Mouse (Mus musculus) intestine, postnatal 0 days (tissue): ENCODE results near the gene Phtf2. TPM values are rescaled to one million over a fixed set of nuclear protein-coding genes. Genes with fewer than 3 reads are reported as not detected.

Experiments used
- ATAC-seq: fragments of 200-750 bp; cut with Nextera tagmentation; 2 replicates; pipeline ENCODE4 v1.8.0; 2017; ENCODE audit warnings: mild to moderate bottlenecking, moderate TSS enrichment, moderate library complexity
- H3K27ac ChIP-seq: fragments of 300-500 bp; sonication (generic); 2 replicates; pipeline ENCODE4 v1.5.1; 2014; ENCODE audit warnings: mild to moderate bottlenecking, low read depth, low read length, moderate library complexity
- H3K27me3 ChIP-seq: fragments of 300-500 bp; sonication (generic); replicated peaks from 2 replicates; pipeline ENCODE4 v1.6.1; 2014; ENCODE audit warnings: low read length, mixed read lengths; ENCODE audit not compliant: control insufficient read depth, insufficient read depth
- H3K36me3 ChIP-seq: fragments of 300-500 bp; sonication (generic); 2 replicates; pipeline ENCODE4 v1.6.1; 2014; ENCODE audit warnings: mild to moderate bottlenecking, moderate library complexity; ENCODE audit not compliant: control insufficient read depth, insufficient read depth
- H3K4me1 ChIP-seq: fragments of 300-500 bp; sonication (generic); replicated peaks from 2 replicates; pipeline ENCODE4 v1.6.1; 2014; ENCODE audit warnings: antibody characterized with exemption, low read length, mixed read lengths; ENCODE audit not compliant: control insufficient read depth, insufficient read depth
- H3K4me2 ChIP-seq: fragments of 300-500 bp; sonication (generic); replicated peaks from 2 replicates; pipeline ENCODE4 v1.6.1; 2014; ENCODE audit warnings: low read depth, mild to moderate bottlenecking, moderate library complexity
- H3K4me3 ChIP-seq: fragments of 300-500 bp; sonication (generic); 2 replicates; pipeline ENCODE4 v1.5.1; 2014; ENCODE audit warnings: low read depth, low read length
- H3K9ac ChIP-seq: fragments of 300-500 bp; sonication (generic); 2 replicates; pipeline ENCODE4 v1.6.1; 2014; ENCODE audit warnings: mild to moderate bottlenecking, low read depth, low read length
- H3K9me3 ChIP-seq: fragments of 300-500 bp; sonication (generic); 2 replicates; pipeline ENCODE4 v1.6.1; 2016; ENCODE audit warnings: mixed run types; ENCODE audit not compliant: control insufficient read depth
- CTCF ChIP-seq: sonication (generic); IDR thresholded peaks from 2 replicates; pipeline ENCODE4 v1.5.1; 2016; ENCODE audit warnings: low read depth, mild to moderate bottlenecking, control low read depth, antibody characterized with exemption, moderate library complexity
- whole genome bisulfite sequencing: fragments of 180-500 bp; shearing (Covaris S2); extraction: QIAGEN DNeasy Blood & Tissue Kit; methylation state at CpG from one replicate; pipeline ENCODE4 v1.1.7; 2014; 5-methylcytosine and 5-hydroxymethylcytosine counted together
- polyA plus RNA-seq: library from polyadenylated mRNA; unstranded; fragments of >200 nt; fragmentation: Nextera tagmentation; extraction: Ambion mirVana; gene quantifications from 2 replicates; pipeline ENCODE4 v1.2.1, GENCODE M21; 2015

Gene Phtf2
- polyA plus RNA-seq, 1 experiment from 2014 or later: 2.3 TPM

GRCm38 (mm10) chr5:20831433-20831832 lies 50.5 kb downstream of the Phtf2 start:
- H3K36me3 ChIP-seq: no peaks in the 10 kb centered on the region
- no peak for TF ChIP-seq CTCF
- H3K27ac ChIP-seq: no peak overlapping the region
- no peak for ATAC-seq
- no peaks in the 10 kb centered on the region for H3K27me3 ChIP-seq
- WGBS: 82% methylated on average over 2 of the region's 2 CpGs
- H3K9ac ChIP-seq: no peak overlapping the region
- H3K9me3 ChIP-seq: no peaks in the 10 kb centered on the region
- no peaks in the 10 kb centered on the region for H3K4me1 ChIP-seq
- H3K4me3 ChIP-seq: no peak overlapping the region
- H3K4me2 ChIP-seq: no peak overlapping the region

GRCm38 (mm10) chr5:20830717-20831116 lies 51.2 kb downstream of the Phtf2 start:
- Histone ChIP-seq H3K36me3 (no peaks in the 10 kb centered on the region), H3K4me1 (no peaks in the 10 kb centered on the region), H3K9me3 (no peaks in the 10 kb centered on the region), H3K4me3 (no peak overlapping the region), H3K27ac (no peak overlapping the region), H3K4me2 (no peak overlapping the region), H3K27me3 (no peaks in the 10 kb centered on the region), H3K9ac (no peak overlapping the region)
- no peak for TF ChIP-seq CTCF
- ATAC-seq: no peak
- 49% methylated on average over 1 of the region's 1 CpGs for WGBS

DNA sequence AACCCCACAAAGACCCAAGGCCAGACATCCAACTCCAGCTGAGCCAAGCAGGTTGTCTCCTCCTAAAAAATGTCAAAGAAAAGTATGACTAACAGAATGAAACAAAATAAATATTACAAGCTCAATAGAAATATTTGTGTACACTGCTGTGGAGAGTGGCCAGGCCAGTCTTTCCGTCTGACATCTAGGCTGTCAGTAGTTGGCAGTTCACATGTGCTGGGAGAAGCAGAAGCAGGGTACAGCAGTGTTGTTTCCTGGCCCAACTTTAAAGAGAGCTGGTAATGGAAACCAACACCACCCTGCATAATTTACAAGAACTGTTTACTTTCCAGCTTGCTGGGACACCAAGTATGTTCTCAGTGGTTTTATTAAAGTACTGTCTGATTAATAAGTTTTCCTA lies 60.3 kb downstream of the Phtf2 start:
- Histone ChIP-seq H3K4me2 (no peak overlapping the region), H3K36me3 (no peaks in the 10 kb centered on the region), H3K4me1 (no peaks in the 10 kb centered on the region), H3K4me3 (no peak overlapping the region), H3K27me3 (no peaks in the 10 kb centered on the region), H3K9me3 (no peaks in the 10 kb centered on the region), H3K9ac (no peak overlapping the region), H3K27ac (no peak overlapping the region)
- no peak for TF ChIP-seq CTCF
- ATAC-seq: no peak
- 64% methylated on average over 1 of the region's 1 CpGs for WGBS

DNA sequence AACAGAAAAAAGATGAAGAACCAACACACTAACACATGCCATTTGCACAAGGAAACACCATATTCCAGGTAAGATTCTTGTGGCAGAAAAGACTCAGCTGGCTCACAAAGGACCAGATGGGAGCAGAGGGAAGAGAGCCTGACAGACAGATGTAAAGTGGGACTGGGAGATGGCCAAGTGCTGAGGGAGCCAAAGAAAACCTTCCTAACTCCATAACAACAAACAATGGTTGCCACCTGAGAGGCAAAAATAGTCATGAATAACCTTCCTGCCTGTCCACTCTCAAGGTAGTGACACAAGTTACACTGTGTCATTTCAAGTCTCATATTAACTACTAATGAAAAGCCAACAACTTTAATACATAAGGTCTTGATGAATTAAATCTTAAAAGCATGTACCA lies 60.8 kb downstream of the Phtf2 start:
- TF ChIP-seq CTCF: no peak
- Histone ChIP-seq H3K27me3 (no peaks in the 10 kb centered on the region), H3K4me2 (no peak overlapping the region), H3K9ac (no peak overlapping the region), H3K27ac (no peak overlapping the region), H3K36me3 (no peaks in the 10 kb centered on the region), H3K9me3 (no peaks in the 10 kb centered on the region), H3K4me3 (no peak overlapping the region), H3K4me1 (no peaks in the 10 kb centered on the region)
- ATAC-seq: no peak

DNA sequence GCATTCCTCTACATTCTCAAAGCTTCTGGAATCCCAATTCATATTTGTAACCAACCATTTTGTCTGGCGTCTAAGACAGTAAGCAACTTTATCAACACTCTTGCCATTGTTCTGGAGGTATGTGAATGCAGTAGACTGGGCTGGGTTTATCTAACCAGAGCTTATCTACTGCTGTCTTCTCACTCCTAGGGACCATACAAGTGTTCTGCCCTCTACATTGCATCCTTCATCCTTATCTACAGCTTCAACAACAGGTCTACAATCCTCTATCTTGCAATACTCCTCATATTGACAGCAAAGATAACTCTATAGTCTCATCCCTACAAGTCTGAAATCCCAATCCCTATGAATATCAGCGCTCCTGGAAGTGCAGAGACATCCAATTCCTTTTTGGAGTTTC lies 66.8 kb downstream of the Phtf2 start:
- H3K4me2 ChIP-seq: no peak overlapping the region
- WGBS: 83% methylated on average over 2 of the region's 2 CpGs
- H3K27me3 ChIP-seq: no peaks in the 10 kb centered on the region
- H3K9me3 ChIP-seq: no peaks in the 10 kb centered on the region
- H3K4me1 ChIP-seq: no peaks in the 10 kb centered on the region
- no peak for ATAC-seq
- TF ChIP-seq CTCF: no peak
- H3K4me3 ChIP-seq: no peak overlapping the region
- H3K9ac ChIP-seq: no peak overlapping the region
- no peaks in the 10 kb centered on the region for H3K36me3 ChIP-seq
- H3K27ac ChIP-seq: no peak overlapping the region

GRCm38 (mm10) chr5:20810449-20810848 lies 71.5 kb downstream of the Phtf2 start:
- no peaks in the 10 kb centered on the region for H3K4me1 ChIP-seq
- no peak overlapping the region for H3K4me2 ChIP-seq
- TF ChIP-seq CTCF: no peak
- H3K27me3 ChIP-seq: no peaks in the 10 kb centered on the region
- H3K4me3 ChIP-seq: no peak overlapping the region
- 90% methylated on average over 6 of the region's 6 CpGs for WGBS
- no peak overlapping the region for H3K9ac ChIP-seq
- no peak for ATAC-seq
- no peaks in the 10 kb centered on the region for H3K9me3 ChIP-seq
- H3K27ac ChIP-seq: no peak overlapping the region
- no peaks in the 10 kb centered on the region for H3K36me3 ChIP-seq

DNA sequence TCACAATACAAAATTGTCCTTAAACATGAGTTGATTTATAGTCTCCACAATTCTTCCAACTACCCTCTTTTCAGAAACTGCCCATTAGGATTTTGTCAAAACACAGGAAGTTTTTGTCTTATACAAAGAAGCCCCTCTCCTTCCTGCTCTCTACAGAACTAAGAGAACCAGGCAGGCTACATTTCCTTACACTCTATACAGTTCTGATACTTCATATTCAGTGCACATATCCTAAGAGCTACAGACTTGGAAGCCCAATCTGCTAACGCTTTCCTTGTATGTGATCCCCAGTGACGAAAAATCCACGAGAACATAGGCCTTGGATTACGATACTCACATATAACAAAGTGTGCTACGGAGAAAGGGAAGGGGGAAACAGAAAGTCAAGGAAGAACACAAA lies 86.0 kb downstream of the Phtf2 start:
- WGBS: 92% methylated on average over 5 of the region's 5 CpGs
- no peak for TF ChIP-seq CTCF
- Histone ChIP-seq H3K4me3 (no peak overlapping the region), H3K9me3 (no peaks in the 10 kb centered on the region), H3K27ac (no peak overlapping the region), H3K27me3 (no peaks in the 10 kb centered on the region), H3K36me3 (no peaks in the 10 kb centered on the region), H3K9ac (no peak overlapping the region), H3K4me2 (no peak overlapping the region), H3K4me1 (no peaks in the 10 kb centered on the region)
- no peak for ATAC-seq
